Mouse (Mus musculus): ENCODE data around the gene Tceanc. TPM values are rescaled to one million over a fixed set of nuclear protein-coding genes. Genes with fewer than 3 reads are reported as not detected.

The Tceanc gene
- total and polyA plus RNA-seq, 3 experiments, result 3.6 to 5.7 TPM; not detected in 1

DNA sequence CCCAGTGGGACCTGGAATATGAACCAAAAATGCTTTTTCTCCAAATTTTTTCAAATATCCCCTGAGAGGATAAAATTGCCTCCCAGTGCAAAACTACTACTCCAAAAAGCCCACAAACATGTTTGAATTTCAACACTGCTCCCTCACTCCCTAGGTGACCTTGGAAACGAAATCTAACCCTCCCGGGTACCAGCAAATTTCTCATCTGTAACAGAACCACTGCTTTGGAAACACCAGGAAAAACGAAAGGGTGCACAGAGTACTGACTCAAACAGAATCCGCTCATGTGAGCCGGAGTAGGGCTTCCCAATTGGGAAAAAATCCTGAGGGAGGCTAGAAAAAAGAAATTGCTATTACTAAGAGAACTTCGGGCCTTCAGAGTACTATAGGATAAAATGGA, 41.0 kb downstream of the Tceanc start:
- Histone ChIP-seq H3K4me1 (ENCODE audit: control insufficient read depth in 1 of 2, insufficient read depth in 2 of 2, low read length in 2 of 2) (peaks cover 3 to 6% of the 10 kb centered on the region in 2 experiments; a peak in 3 of 4 replicates), H3K36me3 (ENCODE audit: control insufficient read depth in 1 of 2, insufficient read depth in 2 of 2, low read length in 2 of 2) (peaks cover 3 to 15% of the 10 kb centered on the region in 2 experiments; a peak in 3 of 4 replicates), H3K4me3 (ENCODE audit: control insufficient read depth in 1 of 2, insufficient read depth in 1 of 2, low read depth in 2 of 2, low read length in 2 of 2) (no peak overlapping the region)

DNA sequence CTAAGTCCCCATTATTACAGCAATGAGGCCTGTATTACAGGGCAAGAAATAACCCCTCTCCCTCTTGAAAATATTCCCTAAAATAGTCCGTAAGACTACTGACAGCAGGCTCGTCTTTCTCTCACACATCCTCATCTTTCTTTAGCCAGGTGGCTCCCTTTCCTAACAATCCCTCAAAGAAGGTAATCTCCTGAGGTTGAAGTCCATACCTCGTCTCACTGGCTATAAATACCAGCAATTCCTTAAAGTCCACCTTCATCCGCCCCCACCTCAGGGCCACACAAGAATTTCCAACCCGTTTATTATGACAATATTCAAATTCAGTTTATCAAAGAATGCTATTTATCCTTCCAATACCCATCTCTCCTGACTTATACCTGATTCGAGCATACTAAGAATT, 45.8 kb downstream of the Tceanc start:
- DNase-seq (ENCODE audit: low read depth, low spot score), result no peak
- peaks cover 7 to 11% of the 10 kb centered on the region in 2 experiments for H3K36me3 ChIP-seq (ENCODE audit: control insufficient read depth in 1 of 2, insufficient read depth in 2 of 2, low read length in 2 of 2)
- no peaks in the 10 kb centered on the region for H3K27me3 ChIP-seq (ENCODE audit: control insufficient read depth in 1 of 2, insufficient read depth in 2 of 2, low read length in 2 of 2)
- H3K79me2 ChIP-seq (ENCODE audit: control insufficient read depth, insufficient read depth, low read length, poor library complexity), result peaks cover 24% of the 10 kb centered on the region
- H3K27ac ChIP-seq (ENCODE audit: control insufficient read depth, low read depth, low read length), result no peak overlapping the region
- 0 out of 4 replicates have a peak, but pooled peaks cover 0 to 3% of the 10 kb centered on the region in 2 experiments for H3K4me1 ChIP-seq (ENCODE audit: control insufficient read depth in 1 of 2, insufficient read depth in 2 of 2, low read length in 2 of 2)
- TF ChIP-seq SMC3 (IDR thresholded peaks at IDR 0.05; ENCODE audit: low read depth, low read length) (no peak), USF1 (IDR thresholded peaks at IDR 0.05; ENCODE audit: low read depth, low read length) (no peak), MAFK (IDR thresholded peaks at IDR 0.05; ENCODE audit: borderline replicate concordance, low read depth, low read length) (no peak), POLR2AphosphoS2 (IDR thresholded peaks at IDR 0.05; ENCODE audit: low read length) (no peak), TCF12 (IDR thresholded peaks at IDR 0.05; ENCODE audit: low read depth, low read length) (no peak), CHD1 (IDR thresholded peaks at IDR 0.05; ENCODE audit: low read depth, low read length) (no peak), CHD2 (IDR thresholded peaks at IDR 0.05; ENCODE audit: low read length) (no peak), ETS1 (IDR thresholded peaks at IDR 0.05; ENCODE audit: low read depth, low read length) (no peak), ZMIZ1 (IDR thresholded peaks at IDR 0.05; ENCODE audit: low read depth, low read length) (no peak), TBP (IDR thresholded peaks at IDR 0.05; ENCODE audit: low read depth, low read length) (no peak), NRF1 (IDR thresholded peaks at IDR 0.05; ENCODE audit: insufficient read depth, low read depth, low read length, poor library complexity, severe bottlenecking) (no peak), BHLHE40 (IDR thresholded peaks at IDR 0.05; ENCODE audit: borderline replicate concordance, low read depth, low read length) (no peak), MYB (IDR thresholded peaks at IDR 0.05; ENCODE audit: low read depth, low read length) (no peak), UBTF (IDR thresholded peaks at IDR 0.05; ENCODE audit: borderline replicate concordance, insufficient read depth, low read depth, low read length) (no peak), JUND (IDR thresholded peaks at IDR 0.05; ENCODE audit: low read depth, low read length) (no peak), ELF1 (IDR thresholded peaks at IDR 0.05; ENCODE audit: low read depth, low read length) (no peak), MXI1 (IDR thresholded peaks at IDR 0.05; ENCODE audit: low read depth, low read length) (no peak), MEF2A (IDR thresholded peaks at IDR 0.05; ENCODE audit: extremely low read depth, insufficient replicate concordance, low read depth, low read length, poor library complexity, severe bottlenecking) (no peak)
- no peaks in the 10 kb centered on the region for H3K9me3 ChIP-seq (replicated peaks; ENCODE audit: insufficient read depth, low read length)
- H3K4me3 ChIP-seq (ENCODE audit: control insufficient read depth in 1 of 2, insufficient read depth in 1 of 2, low read depth in 2 of 2, low read length in 2 of 2), result no peak overlapping the region
- H3K9ac ChIP-seq (ENCODE audit: control insufficient read depth, low read depth, low read length, poor library complexity, severe bottlenecking), result no peak overlapping the region

More for the DNA sequence above, 41.0 kb downstream of the Tceanc start:
- TF ChIP-seq GABPA (IDR thresholded peaks at IDR 0.05; ENCODE audit: low read depth, low read length) (no peak), CHD2 (IDR thresholded peaks at IDR 0.05; ENCODE audit: low read length) (no peak), RCOR1 (IDR thresholded peaks at IDR 0.05; ENCODE audit: low read depth, low read length) (no peak), POLR2AphosphoS2 (IDR thresholded peaks at IDR 0.05; ENCODE audit: low read length) (no peak), E2F4 (IDR thresholded peaks at IDR 0.05; ENCODE audit: borderline replicate concordance, low read depth, low read length) (no peak), ZKSCAN1 (IDR thresholded peaks at IDR 0.05; ENCODE audit: low read depth, low read length) (no peak), TAL1 (IDR thresholded peaks at IDR 0.05; ENCODE audit: low read length) (no peak), EP300 (IDR thresholded peaks at IDR 0.05; ENCODE audit: low read depth in 1 of 2, low read length in 2 of 2) (no peak), GATA1 (IDR thresholded peaks at IDR 0.05; ENCODE audit: low read depth, low read length) (no peak), NELFE (IDR thresholded peaks at IDR 0.05; ENCODE audit: low read depth, low read length) (no peak), USF1 (IDR thresholded peaks at IDR 0.05; ENCODE audit: low read depth, low read length) (no peak), KAT2A (conservative IDR thresholded peaks at IDR 0.05; ENCODE audit: low read depth, low read length) (no peak), ETS1 (IDR thresholded peaks at IDR 0.05; ENCODE audit: low read depth, low read length) (no peak), MYC (IDR thresholded peaks at IDR 0.05; ENCODE audit: low read depth, low read length) (no peak), ZC3H11A (IDR thresholded peaks at IDR 0.05; ENCODE audit: low read depth, low read length) (no peak), TBP (IDR thresholded peaks at IDR 0.05; ENCODE audit: low read depth, low read length) (no peak), BHLHE40 (IDR thresholded peaks at IDR 0.05; ENCODE audit: borderline replicate concordance, low read depth, low read length) (no peak), NRF1 (IDR thresholded peaks at IDR 0.05; ENCODE audit: insufficient read depth, low read depth, low read length, poor library complexity, severe bottlenecking) (no peak)
- no peak overlapping the region for H3K9ac ChIP-seq (ENCODE audit: control insufficient read depth, low read depth, low read length, poor library complexity, severe bottlenecking)
- H3K79me2 ChIP-seq (ENCODE audit: control insufficient read depth, insufficient read depth, low read length, poor library complexity), result peaks cover 35% of the 10 kb centered on the region
- no peaks in the 10 kb centered on the region for H3K27me3 ChIP-seq (ENCODE audit: control insufficient read depth in 1 of 2, insufficient read depth in 2 of 2, low read length in 2 of 2)
- H3K27ac ChIP-seq (ENCODE audit: control insufficient read depth, low read depth, low read length), result no peak overlapping the region
- no peaks in the 10 kb centered on the region for H3K9me3 ChIP-seq (replicated peaks; ENCODE audit: insufficient read depth, low read length)
- no peak for DNase-seq (ENCODE audit: low read depth, low spot score)
